Mouse (Mus musculus) ZHBTc4 (cell line): ENCODE results near the gene Zyg11a.

Experiments used
- DNase-seq: peaks from one replicate; pipeline ENCODE4 v3.0.0-alpha.2; 2011; ENCODE audit warnings: low read depth, low spot score

The Zyg11a gene

DNA sequence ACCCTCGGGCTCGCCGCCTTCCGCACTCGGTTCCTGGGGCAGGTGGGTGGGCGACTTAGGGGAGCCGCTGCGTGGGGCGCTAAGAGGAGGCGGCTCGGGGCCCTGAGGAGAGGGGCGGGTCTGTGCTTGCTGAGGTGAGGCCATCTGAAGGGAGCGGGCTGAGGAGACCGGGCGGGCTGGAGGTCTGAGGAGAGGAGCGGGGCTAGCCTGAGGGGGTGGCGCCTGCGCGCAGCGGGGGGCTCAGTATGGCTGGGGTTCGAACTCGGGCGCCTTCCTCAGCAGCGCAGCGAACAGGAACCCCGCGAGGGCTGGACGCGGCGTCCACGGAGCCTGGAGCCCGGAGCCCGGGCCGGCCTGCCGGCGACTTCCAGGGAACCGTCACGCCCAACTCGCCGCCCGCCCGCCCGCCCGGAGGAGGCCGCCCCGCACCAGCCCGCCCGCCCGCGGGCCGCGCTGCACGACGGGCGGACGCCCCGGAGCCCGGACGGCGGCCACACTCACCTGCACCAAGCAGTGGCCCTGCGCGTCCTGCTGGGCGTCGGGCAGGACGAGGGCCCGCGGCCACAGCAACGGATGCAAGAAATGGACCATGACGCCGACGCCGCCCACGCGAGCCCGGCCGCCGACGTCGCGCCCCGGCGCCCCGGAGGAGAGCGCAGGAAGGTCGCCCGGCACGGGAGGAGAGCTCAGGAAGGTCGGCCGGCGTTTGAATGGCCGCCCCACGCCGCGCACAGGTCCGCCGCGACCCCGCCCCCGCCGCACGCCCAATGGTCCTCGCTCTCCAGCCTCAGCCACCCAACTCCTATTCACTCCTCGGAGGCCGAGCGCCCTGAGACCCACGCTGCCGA lies at the start of gene Zyg11a:
Gene Zyg11a (minus strand): TSS at position 717 of the 848 bp plus-strand sequence.
- peak; percentile 85 for DNase-seq

DNA sequence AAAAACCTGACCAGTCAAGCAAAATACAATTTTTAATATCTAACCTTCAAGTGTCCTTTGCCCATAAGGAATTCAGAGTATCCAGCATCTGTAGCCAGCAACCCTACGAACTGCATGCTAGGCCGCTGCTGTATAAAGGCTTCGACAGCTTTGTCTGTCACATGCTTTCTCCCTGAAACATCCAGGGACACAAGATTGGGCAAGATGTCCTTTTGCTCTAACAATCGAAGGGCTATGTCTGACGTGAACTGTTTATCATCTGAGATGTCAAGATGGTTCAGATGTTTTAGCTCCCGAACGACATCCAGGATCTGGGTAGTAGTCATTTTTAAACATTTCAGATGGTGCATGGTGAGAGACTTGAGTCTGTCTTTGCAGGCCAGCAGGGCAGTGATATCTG lies 47.9 kb upstream of the Zyg11a start:
- DNase-seq = no peak

DNA sequence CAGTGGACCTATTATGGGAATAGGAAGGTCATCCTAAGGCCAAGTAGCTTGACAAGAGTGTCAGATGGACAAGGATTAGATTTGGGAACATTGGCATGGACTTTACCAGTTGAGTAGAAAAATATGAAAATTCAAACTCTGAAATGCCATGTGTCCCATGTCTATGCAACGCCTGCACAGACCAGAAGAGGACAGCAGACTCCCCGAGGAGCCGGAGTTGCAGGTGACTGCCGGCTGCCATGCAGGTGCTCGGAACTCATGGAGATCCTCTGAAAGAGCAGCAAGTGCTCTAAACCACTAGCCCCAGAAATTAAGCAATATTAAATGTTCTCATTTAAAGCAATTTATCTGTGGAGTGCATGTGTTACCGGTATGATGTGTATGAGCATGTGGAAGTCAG lies 35.5 kb upstream of the Zyg11a start:
- peak; percentile 24 for DNase-seq

DNA sequence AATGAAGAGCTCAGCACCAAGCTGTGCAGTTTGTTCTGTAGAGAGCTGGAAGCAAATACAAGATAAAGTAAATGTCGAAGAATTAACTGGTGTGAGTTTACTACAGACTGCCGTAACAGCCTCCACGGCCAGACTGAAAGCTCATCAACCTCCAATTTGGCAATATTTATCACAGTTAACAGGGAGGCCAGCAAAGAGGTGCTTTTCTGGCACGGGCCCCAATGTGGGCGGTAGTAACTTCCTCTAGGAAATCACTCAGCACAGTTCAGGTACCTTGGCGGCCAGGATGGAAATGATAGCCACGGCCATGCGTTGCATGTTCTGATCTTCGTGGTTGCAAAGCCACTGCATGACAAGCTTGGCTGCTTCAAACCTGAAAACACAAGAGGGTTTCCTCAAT lies 32.7 kb upstream of the Zyg11a start:
- DNase-seq = no peak

DNA sequence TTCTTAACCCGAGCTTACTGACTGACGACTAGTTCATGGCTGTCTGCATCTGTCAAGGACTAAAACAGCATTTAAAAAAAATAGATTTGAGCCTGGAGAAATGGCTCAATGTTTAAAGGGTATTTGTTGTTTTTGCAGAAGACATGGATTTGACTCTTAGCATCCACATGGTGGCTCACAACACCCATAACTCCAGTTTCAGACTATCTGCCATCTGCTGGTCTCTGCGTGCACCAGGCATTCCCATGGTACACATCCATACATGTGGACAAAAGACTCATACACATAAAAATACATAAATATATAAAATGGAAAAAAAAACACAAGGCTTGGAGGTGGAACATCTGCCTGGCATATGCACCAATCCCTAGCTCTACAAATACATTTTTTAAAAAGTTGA lies 31.5 kb upstream of the Zyg11a start:
- no peak for DNase-seq

DNA sequence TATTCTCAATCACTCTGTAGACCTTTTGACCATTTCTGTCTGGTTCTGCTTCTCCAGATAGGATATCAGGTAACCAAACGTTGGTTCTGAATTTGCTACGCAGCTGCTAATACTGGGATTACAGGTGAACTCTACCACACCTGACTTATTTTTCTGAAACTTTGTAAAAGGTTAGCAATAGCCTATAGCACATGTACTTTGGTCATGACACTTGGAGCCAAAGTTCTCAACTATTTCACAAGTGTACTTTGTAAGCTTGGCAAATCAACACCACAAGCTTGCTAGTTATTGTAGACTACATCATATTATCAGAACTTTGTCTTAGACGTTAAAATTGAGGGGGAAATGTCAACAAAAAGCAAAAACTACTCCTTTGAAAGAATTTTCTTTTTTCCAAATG lies 15.8 kb upstream of the Zyg11a start:
- DNase-seq = no peak

DNA sequence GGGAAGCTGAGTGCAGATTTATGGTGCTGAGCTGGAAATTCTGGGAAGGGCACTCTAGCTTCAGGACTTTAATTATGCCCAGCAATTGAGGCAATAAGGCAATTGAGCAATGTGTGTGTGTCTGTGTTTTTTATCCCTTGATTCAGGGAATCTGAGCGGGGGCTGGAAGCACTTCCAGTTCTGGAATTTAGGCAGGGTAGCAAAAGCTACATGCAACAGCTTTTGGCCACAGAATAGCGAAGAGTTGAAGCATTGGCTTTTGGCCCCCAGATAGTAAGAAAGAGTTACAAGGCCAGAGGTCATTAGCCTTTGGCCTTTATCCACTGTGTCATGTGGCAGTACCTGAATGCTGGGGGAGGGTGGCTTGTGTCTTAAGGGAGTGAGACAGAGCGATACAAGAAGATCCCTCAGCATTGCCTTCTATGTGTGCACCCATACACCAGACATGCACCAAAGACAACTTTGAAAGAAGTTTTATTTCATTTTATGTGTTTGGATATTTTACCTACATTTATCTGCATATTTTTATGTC lies 7.6 kb upstream of the Zyg11a start:
- no peak for DNase-seq

DNA sequence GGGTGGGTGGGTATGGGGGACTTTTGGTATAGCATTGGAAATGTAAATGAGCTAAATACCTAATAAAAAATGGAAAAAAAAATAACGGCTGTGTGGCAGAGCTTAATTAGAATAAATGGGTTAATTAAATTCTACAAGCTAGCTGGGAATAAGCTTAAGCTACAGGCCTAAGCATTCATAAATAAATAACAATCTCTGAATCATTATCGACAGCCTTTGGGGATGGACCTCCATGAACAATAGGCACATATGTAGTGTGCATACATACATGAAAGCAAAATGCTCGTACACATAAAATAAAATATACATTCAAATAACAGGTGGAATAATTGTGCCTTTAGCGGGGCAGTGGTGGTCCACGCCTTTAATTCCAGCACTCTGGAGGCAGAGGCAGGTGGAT lies 4.7 kb upstream of the Zyg11a start:
- no peak for DNase-seq

DNA sequence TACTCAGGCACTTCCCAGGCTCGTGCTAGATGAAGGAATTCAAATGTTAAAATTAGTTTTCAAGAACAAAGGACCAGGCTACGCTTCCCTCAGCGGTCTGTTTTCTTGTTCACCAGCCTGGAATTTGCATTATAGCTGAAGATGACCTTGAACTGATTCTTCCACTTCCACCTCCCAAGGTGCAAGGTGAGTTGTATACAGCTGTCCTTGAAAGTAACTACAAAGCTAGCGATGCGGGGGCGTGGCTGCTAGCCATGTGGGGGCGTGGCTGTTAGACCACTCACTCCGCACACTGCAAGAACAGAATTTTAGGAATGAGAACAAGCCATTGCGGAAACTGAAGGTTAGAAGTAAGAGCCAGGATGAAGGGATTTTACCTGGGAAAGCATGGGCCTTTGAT lies 1.2 kb upstream of the Zyg11a start:
- peak; percentile 99 for DNase-seq

DNA sequence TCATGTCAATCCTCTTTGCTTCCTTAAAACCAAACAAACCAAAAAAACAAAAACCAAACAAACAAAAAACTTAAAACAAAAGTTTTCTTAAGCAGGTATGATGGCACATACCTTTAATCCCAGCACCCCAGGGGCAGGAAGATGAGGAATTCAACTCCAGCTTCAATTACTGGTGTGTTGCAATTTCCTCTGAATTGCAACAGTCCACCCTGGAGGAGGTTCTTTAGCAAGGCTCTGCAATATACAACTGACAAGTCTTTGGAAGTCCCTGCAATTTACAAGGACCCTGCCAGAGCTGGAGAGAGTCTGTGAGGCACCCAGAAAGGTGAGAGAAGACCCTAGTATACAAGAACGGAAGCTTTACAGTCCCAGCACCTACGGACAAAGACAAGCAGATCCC lies 4.8 kb downstream of the Zyg11a start:
- DNase-seq = no peak

DNA sequence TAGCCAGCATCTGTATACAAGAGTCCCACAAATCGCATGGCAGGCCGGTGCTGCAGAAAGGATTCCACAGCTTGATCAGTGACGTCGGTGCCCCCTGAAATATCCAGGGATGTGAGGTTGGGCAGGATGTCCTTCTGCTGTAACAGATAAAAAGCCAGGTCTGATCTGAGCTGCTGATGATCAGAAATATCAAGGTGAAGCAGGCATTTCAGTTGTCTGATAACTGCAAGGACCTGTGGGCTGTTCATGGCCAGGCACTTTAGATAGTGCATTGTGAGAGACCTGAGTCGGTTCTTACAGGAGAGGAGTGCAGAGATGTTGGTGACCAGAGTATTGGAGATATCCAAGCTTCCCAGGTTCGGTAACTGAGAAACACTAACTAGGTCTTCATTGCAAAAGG lies 13.2 kb downstream of the Zyg11a start:
- DNase-seq = no peak

DNA sequence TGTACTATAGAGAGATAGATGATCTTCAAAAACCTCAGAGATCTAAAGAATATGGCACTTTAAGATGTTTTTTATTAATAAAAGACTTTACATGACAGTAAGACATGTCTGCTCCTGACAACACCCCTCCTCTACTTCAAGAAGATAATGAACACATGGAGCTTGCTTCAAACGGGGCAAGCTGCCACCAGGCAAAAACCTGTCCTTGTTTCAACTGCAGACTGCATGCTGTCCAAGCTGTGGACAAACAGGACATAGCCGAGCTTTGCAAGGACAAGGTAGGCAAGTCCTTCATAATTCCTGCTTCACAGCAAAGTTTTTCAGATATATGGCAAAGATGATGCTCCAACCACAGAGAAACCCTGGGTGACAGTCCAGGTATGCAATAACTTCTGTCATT lies 18.6 kb downstream of the Zyg11a start:
- DNase-seq = no peak

DNA sequence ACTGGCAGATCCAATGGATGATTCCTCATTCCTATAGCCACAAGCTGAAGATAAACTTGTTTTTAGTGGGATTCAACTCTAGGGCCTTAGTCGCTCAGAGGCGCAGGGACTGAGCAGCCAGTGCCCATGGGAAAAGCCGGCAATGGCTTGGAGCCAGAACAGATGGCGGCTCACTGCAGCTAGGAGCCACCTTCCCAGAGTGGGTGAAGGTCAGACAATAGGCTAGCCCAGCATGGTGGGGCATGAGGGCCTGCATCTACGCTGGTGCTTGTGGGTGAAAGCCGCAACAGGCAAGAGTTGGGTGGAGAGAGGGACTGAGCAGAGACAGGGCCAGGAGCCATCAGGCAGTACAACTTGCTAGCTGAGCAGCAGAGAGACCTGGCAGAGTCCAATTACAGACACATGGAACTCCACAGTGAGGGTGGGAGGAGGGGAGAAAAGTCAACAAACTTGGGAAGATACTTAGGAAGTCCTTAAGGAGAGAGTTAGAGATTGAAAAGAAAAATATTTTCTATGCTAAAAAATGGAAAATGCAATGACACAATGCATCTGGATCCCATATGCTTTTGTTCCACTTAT lies 21.5 kb downstream of the Zyg11a start:
- peak; percentile 25 for DNase-seq

DNA sequence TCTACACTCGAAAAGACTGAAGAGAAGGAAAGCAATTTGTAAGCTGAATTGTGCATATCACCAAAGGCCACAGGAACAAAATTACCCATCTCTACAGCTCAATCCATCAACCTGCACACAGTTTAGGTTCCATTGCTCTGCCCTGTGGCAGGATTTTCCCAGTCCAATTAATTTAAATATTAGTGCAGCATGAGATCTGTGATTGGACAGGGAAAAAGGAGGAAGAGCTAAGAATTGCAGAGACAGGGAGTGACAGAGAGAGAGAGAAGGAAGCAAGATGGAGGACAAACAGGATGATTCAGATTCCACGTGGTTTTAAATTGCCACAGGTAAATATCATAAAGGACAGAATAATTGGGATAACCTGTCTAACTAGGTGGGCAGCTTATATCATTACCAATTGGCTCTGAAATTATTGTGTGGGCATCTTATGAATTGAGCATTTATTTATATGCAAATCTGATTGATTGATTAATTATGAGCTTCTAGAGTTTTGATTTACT lies 25.0 kb downstream of the Zyg11a start:
- DNase-seq = peak; percentile 59

DNA sequence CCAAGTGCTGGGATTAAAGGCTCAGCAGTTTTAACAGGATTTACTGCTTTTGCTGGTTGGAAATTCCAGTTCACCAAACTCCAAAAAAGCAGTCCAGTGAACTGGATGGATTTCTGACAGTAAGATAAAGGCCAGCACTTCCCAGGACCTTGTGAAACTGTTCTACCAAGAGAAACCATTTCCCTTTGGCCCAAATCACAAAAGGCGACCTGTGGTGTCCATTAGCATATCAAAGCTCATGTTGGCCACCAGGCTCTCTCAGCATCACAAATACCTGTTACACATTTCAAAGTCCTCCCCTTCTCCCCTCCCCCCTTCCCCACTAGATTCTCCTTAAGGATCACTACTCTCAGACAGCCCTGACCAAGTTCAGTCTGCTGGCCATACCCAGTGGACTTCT lies 35.6 kb downstream of the Zyg11a start:
- DNase-seq = peak; percentile 97

DNA sequence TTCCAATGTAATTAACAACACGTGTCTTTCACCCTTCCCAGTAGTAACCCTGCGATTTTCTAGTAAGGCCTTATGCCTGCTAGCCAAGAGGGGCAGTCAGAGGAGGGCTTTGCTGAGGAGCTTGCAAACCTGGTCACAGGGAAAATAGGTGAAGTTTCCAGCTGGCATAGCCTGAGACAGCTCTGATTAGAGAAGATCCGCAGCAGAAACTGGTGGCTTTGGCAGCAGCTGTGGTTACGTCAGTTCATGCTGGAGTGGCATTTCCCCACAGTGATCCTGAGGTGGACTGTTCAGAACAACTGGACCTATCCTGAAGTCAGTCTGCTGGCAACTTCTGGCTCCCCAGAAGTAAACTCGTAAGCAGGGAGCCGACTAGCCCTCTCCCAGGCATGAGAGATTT lies 49.8 kb downstream of the Zyg11a start:
- no peak for DNase-seq

DNA sequence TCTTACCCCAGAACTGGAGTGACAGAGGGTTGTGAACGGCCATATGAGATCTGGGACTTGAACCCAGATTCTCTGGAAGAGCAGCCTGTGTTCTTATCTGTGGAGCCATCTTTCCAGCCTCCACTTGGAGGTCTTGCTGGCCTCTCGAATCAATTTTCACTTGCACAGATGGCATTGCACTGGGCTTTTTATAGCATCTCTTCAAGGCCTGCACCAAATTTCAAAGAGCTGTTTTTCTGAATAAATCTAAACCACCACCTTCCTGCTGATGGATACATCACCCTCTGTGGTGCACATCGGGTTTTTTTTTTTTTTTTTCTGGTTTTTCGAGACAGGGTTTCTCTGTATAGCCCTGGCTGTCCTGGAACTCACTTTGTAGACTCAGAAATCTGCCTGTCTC lies 51.0 kb downstream of the Zyg11a start:
- DNase-seq = no peak

DNA sequence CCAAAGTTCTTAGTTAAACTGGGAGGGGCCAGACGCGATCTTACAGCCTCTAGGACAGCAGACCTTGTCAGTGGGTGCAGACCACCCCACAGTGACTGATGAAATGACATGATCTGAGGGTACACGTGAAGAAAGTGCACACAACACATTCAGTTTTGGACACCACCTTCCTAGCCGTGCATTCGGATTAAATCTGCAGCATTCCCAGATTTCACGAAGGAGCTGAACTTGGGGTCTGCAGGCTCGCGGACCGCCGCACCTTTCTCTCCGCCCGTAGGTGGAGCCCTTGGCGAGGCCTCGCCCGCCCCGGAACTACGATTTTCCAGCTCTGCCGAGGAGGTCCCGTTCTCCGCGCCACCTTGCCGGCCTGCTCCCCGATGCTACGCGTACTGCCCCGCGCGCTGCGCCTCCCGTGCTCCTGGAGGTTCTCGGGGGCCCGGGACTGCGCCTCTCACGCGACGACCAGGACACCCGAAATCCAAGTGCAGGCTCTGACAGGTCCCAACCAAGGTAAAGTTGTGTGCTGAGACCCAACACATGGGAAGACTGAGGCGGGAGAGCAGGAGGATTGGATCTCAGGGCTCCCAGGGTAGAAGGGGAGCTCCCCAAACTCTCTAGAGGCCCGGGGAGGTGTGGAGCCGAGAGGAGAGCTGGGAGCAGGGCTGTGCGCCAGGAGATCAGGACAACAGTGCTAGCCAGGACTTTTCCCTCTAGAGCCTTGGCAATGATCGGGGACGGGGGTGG lies 52.5 kb downstream of the Zyg11a start, which contains the start of gene Echdc2:
Gene Echdc2 (plus strand): TSS at position 286 of the 744 bp plus-strand sequence.
- DNase-seq = peak; percentile 72

DNA sequence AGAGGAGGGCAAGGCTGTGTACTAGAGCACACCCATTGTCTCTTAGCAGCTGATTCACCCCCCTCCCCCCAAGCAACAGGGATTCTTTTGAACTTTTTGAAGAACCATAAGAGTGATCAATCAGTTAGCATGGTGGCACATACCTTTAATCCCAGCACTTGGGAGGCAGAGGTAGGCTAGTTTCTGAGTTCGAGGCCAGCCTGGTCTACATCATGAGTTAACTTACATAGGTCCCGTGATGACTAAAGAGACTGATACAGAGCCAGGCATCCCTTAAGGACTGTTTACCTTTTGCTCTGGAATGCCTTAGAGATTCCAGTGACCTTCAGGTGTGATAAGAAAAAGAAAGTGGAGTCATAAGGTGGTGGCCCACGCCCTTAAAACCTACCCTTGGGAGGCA lies 54.6 kb downstream of the Zyg11a start:
- DNase-seq = peak; percentile 78

DNA sequence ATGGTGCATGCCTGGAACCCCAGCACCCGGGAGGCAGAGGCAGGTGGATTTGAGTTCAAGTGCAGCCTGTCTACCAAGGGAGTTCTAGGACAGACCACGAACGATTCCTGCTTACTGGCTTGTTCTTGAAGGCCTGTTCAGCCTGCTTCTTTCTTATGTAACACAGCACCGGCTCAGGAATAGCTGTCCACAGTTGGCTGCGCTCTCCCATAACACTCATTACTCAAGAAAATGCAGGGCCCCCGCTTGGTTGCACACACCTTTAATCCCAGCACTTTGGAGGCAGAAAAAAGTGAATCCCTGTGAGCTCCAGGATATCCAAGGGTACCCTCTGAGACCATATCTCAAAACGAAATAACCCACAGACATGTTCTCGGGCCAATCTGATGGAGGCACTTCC lies 55.9 kb downstream of the Zyg11a start:
- DNase-seq = no peak

DNA sequence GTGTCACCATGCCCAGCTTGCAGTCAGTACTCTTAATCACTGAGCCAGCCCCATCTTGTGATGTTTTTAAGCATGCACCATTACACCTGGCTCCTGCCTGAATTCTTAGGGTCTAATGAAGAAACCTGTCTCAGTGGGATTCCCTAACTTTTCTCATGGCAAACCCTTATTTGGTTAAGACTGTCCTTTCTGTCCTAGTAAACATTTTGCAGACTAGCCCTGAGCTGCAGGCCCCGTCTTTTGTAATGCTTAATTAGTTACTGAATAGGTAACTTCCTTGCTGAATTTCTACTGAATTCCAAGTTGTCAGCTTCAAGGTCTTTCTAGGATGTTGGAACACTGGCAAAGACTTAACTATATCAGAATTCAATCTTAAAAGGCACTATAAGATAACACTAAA lies 62.7 kb downstream of the Zyg11a start:
- peak; percentile 59 for DNase-seq

DNA sequence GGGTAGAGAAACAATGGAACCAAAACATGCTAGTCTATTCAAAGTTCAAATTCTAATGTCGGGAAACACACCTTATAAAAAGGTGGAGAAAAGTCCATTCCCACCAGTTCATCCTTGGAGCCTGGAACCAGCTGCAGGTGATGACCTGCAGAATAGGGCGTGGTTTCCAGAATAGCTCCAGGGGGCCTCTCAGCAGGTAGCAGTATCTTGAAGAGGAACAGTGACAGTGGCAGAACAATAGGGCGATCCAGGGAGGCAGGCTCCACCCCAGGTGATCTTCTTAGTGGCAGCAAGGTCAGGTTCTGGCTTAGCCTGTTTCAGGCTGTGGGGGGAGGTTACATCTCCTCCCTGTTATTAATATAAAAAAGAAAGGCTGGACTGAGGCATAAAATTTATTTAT lies 72.3 kb downstream of the Zyg11a start:
- DNase-seq = peak; percentile 80
